Mouse (Mus musculus): ENCODE measurements at regions not wholly inside any gene's neighbourhood (a gene's known extent, or its start where the extent isn't known, plus 50 kb on each side); places are given as distances from the start of the nearest gene placed in this dataset.
"Not testable (repeated sequence)": the region's sequence is repeated elsewhere in the genome, so short reads cannot be mapped to it uniquely, and the experiment has no call there.

DNA sequence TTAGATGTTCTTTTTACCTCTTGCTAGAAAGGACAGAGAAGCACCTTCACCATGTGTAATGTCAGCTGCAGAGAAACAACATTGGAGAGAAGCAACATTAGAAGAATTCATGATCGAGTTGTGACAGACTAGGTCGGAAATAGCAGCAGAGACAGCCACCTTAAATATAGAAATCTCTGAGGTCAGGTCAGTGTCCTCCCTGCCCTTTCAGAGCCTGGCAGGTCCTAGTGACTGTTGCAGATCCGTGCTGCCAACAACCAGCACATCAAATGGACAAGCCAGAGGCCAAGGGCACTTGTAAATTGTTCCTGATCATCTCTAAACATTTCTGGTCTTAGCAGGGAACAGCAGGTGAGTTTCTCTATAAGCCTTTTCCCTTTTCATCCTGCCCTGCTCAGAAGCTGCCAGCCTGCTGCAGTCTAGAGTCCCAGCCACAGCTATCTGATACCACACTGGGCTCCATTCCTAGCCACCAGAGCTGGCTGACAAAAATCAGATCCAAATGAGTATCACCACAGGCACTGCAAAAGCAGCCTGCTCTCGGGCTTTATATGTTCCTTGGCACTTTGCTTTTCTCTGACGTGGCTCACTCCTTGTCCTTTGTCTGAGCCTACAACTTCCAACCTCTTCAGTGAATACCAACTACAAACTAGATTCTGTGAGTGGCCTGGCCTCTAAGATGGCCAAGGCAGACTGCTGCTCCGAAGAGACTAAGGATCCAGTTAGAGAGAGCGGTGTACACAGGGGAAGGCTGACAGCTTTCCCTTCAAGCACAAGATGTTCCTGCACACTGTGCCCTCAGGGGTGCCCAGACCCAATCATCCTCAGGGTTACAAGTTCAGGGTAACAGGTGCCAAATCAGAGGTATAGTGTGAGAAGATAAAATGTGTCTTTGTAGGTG is 102.8 kb upstream of the Pfn2 start:
- Histone ChIP-seq H3K9ac (ENCODE audit: low read depth, low read length) (no peak overlapping the region), H3K27me3 (ENCODE audit: control insufficient read depth, insufficient read depth, low read depth, low read length) (no peaks in the 10 kb centered on the region), H3K27ac (ENCODE audit: low read length) (peak overlapping the region; percentile 18), H3K36me3 (ENCODE audit: control insufficient read depth, insufficient read depth, low read length) (no peaks in the 10 kb centered on the region), H3K4me2 (ENCODE audit: low read length) (no peak overlapping the region), H3K9me3 (replicated peaks; ENCODE audit: control insufficient read depth, low read length, poor library complexity, severe bottlenecking) (no peaks in the 10 kb centered on the region), H3K4me1 (ENCODE audit: control insufficient read depth, insufficient read depth, low read length) (peaks cover 7% of the 10 kb centered on the region), H3K4me3 (ENCODE audit: low read depth, low read length) (no peak overlapping the region)
- 37% methylated on average over 7 of the region's 7 CpGs for WGBS
- peak; percentile 67 for ATAC-seq

DNA sequence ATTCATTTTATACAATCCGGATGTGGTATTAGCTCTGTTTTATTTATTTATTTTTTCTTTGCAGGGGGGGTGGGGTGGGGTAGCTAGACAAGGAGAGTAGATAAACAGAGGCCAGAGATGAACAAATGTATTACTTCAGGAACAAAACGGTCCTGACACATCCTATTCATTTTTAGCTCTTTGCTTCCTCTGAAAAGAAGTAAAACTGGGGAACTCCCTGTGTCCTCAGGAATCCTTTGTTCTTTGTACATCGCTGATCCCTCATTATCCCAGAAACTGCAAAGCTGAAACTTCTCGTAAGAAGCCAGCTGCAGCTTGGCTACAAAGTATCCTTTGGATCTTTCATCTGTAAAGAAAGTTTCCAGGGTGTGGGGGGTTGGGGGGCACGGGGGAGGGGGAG is 103.6 kb upstream of the Pfn2 start:
- H3K4me2 ChIP-seq (ENCODE audit: low read length) = no peak overlapping the region
- no peaks in the 10 kb centered on the region for H3K36me3 ChIP-seq (ENCODE audit: control insufficient read depth, insufficient read depth, low read length)
- H3K9ac ChIP-seq (ENCODE audit: low read depth, low read length) = no peak overlapping the region
- ATAC-seq = no peak
- peak overlapping the region; percentile 18 for H3K27ac ChIP-seq (ENCODE audit: low read length)
- peaks cover 7% of the 10 kb centered on the region for H3K4me1 ChIP-seq (ENCODE audit: control insufficient read depth, insufficient read depth, low read length)
- WGBS = 8% methylated on average over 5 of the region's 5 CpGs
- no peak overlapping the region for H3K4me3 ChIP-seq (ENCODE audit: low read depth, low read length)
- no peaks in the 10 kb centered on the region for H3K27me3 ChIP-seq (ENCODE audit: control insufficient read depth, insufficient read depth, low read depth, low read length)
- no peaks in the 10 kb centered on the region for H3K9me3 ChIP-seq (replicated peaks; ENCODE audit: control insufficient read depth, low read length, poor library complexity, severe bottlenecking)

DNA sequence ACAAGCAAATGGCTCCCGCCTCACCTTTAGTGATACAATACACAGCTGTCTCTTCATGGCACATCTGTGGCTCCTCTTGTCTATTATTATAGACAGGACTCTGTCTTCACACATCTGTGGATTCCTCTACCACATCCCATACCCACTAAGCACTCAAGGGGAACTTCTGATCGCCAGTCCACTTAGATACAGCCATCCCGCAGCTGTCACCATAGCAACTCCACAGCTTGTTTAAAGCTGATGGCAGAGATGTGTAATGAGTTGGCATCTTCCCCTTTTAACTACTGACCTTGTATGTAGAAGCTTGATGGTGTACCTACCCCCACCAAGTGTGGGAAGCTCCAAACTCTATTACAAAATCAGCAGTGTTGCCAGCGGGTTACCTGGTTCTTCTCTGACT is 109.5 kb upstream of the Pfn2 start:
- H3K27me3 ChIP-seq (ENCODE audit: control insufficient read depth, insufficient read depth, low read depth, low read length) = no peaks in the 10 kb centered on the region
- no peaks in the 10 kb centered on the region for H3K36me3 ChIP-seq (ENCODE audit: control insufficient read depth, insufficient read depth, low read length)
- H3K27ac ChIP-seq (ENCODE audit: low read length) = no peak overlapping the region
- peaks cover 3% of the 10 kb centered on the region; the same call in 1 of the 2 replicates for H3K9me3 ChIP-seq (replicated peaks; ENCODE audit: control insufficient read depth, low read length, poor library complexity, severe bottlenecking)
- whole genome bisulfite sequencing = 69% methylated on average over 4 of the region's 4 CpGs
- no peak overlapping the region for H3K4me3 ChIP-seq (ENCODE audit: low read depth, low read length)
- no peaks in the 10 kb centered on the region for H3K4me1 ChIP-seq (ENCODE audit: control insufficient read depth, insufficient read depth, low read length)
- no peak overlapping the region for H3K9ac ChIP-seq (ENCODE audit: low read depth, low read length)
- peak; percentile 76 for ATAC-seq
- no peak overlapping the region for H3K4me2 ChIP-seq (ENCODE audit: low read length)

DNA sequence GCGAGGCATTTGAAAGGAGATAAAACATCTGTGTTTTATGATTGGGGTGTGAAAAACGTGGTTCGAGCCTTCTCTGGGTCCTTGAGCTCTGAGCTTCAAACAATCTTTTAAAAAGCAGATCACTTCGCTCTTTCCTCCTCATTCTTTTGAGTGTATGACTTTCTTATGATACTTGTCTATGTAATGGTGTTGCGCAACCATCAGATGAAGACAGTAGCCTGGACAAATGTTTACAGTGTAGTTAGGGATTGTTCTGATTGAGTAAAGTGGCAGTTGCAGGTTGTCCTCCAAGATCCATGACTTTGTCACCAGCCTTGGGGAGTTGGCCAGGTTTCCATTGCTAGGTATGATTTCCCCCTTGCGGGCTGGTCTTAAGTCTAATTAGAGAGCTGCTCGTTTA is 116.1 kb upstream of the Pfn2 start:
- H3K9me3 ChIP-seq (replicated peaks; ENCODE audit: control insufficient read depth, low read length, poor library complexity, severe bottlenecking) = peaks cover 3% of the 10 kb centered on the region; the same call in 1 of the 2 replicates
- WGBS = 91% methylated on average over 7 of the region's 7 CpGs
- H3K36me3 ChIP-seq (ENCODE audit: control insufficient read depth, insufficient read depth, low read length) = no peaks in the 10 kb centered on the region
- H3K4me3 ChIP-seq (ENCODE audit: low read depth, low read length) = no peak overlapping the region
- H3K27me3 ChIP-seq (ENCODE audit: control insufficient read depth, insufficient read depth, low read depth, low read length) = no peaks in the 10 kb centered on the region
- H3K9ac ChIP-seq (ENCODE audit: low read depth, low read length) = no peak overlapping the region
- H3K4me1 ChIP-seq (ENCODE audit: control insufficient read depth, insufficient read depth, low read length) = no peaks in the 10 kb centered on the region
- no peak overlapping the region for H3K4me2 ChIP-seq (ENCODE audit: low read length)
- H3K27ac ChIP-seq (ENCODE audit: low read length) = no peak overlapping the region
- no peak for ATAC-seq

DNA sequence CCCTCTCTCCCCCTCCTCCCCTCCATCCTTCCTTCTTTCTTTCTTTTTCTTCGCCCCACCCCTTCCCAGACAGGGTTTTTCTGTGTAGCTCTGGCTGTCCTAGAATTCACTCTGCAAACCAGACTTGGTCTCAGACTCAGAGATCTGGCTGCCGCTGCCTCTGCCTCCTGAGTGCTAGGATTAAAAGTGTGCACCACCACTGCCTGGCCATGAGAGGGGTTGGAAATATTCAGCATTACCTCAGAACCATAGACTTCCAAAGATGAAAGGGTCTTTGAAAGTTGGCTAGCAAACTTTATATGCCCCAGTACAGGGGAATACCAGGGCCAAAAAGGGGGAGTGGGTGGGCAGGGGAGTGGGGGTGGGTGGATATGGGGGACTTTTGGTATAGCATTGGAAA is 122.7 kb upstream of the Pfn2 start:
- H3K9ac ChIP-seq (ENCODE audit: low read depth, low read length); H3K27ac ChIP-seq (ENCODE audit: low read length); H3K27me3 ChIP-seq (ENCODE audit: control insufficient read depth, insufficient read depth, low read depth, low read length); H3K4me2 ChIP-seq (ENCODE audit: low read length); ATAC-seq; H3K4me1 ChIP-seq (ENCODE audit: control insufficient read depth, insufficient read depth, low read length); H3K9me3 ChIP-seq (replicated peaks; ENCODE audit: control insufficient read depth, low read length, poor library complexity, severe bottlenecking); H3K4me3 ChIP-seq (ENCODE audit: low read depth, low read length); H3K36me3 ChIP-seq (ENCODE audit: control insufficient read depth, insufficient read depth, low read length): not testable (repeated sequence)
- 91% methylated on average over 2 of the region's 2 CpGs for WGBS

DNA sequence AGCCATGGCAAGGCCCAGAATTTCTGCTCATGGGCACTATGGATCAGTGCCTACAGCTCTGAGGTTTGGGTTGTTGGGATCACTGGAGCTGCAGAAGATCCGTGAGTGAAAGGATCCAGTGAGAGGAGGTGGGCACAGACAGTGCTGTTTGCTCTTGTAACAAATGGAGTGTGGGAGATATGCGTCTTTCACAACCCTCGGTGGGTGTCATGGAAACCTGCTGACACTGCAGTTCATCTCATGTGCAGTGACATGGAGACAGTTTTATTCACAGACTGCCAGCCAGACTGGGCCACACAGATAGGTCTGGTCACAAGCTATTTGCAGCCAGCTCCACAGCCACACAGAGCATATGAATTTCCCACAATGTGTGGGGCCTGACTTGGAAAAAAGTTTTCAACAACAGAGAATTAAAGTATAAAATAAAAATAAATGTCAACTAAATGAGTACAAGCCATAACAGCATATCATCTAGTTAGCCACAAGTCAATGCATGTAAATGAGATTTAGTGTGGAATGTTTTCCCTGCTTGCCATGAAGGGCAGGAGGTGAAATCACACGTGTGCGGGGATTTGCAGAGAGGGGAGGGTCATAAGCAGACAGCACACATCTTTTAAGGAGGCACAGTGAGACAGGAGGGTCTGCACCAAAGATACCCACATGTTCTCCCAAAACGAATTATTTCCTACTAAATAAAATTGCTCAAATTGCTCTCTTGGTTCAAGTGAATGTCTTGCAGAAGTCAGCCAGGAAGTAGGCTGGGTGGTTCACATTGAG is 124.8 kb upstream of the Pfn2 start:
- Histone ChIP-seq H3K36me3 (ENCODE audit: control insufficient read depth, insufficient read depth, low read length) (no peaks in the 10 kb centered on the region), H3K27ac (ENCODE audit: low read length) (no peak overlapping the region), H3K4me1 (ENCODE audit: control insufficient read depth, insufficient read depth, low read length) (no peaks in the 10 kb centered on the region), H3K9ac (ENCODE audit: low read depth, low read length) (no peak overlapping the region), H3K27me3 (ENCODE audit: control insufficient read depth, insufficient read depth, low read depth, low read length) (no peaks in the 10 kb centered on the region), H3K4me2 (ENCODE audit: low read length) (no peak overlapping the region), H3K4me3 (ENCODE audit: low read depth, low read length) (no peak overlapping the region), H3K9me3 (replicated peaks; ENCODE audit: control insufficient read depth, low read length, poor library complexity, severe bottlenecking) (no peaks in the 10 kb centered on the region)
- ATAC-seq = no peak
- WGBS = 29% methylated on average over 6 of the region's 6 CpGs

DNA sequence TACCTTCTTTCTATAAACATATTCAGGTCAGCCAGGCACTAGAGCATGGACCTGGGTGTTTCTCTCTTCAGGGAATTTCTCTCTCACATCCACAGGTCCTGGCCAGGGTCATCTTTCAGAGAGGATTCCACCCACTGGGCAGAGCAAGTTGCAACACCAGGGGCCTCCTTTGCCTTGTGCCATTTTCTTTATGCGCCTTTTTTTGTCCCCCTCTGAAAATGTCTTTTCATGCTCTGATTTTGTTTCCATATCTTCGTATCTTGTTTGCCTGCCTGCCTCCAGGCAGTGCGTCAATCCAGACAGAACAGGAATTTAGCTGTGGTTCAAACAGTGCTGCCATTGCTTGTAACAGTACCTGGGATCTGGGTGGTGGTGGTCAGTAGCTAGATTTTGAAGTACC is 125.7 kb upstream of the Pfn2 start:
- Histone ChIP-seq H3K4me2 (ENCODE audit: low read length) (no peak overlapping the region), H3K4me1 (ENCODE audit: control insufficient read depth, insufficient read depth, low read length) (no peaks in the 10 kb centered on the region), H3K36me3 (ENCODE audit: control insufficient read depth, insufficient read depth, low read length) (no peaks in the 10 kb centered on the region), H3K9ac (ENCODE audit: low read depth, low read length) (no peak overlapping the region), H3K9me3 (replicated peaks; ENCODE audit: control insufficient read depth, low read length, poor library complexity, severe bottlenecking) (no peaks in the 10 kb centered on the region), H3K27me3 (ENCODE audit: control insufficient read depth, insufficient read depth, low read depth, low read length) (no peaks in the 10 kb centered on the region), H3K27ac (ENCODE audit: low read length) (no peak overlapping the region), H3K4me3 (ENCODE audit: low read depth, low read length) (no peak overlapping the region)
- no peak for ATAC-seq
- WGBS = 74% methylated on average over 3 of the region's 3 CpGs

DNA sequence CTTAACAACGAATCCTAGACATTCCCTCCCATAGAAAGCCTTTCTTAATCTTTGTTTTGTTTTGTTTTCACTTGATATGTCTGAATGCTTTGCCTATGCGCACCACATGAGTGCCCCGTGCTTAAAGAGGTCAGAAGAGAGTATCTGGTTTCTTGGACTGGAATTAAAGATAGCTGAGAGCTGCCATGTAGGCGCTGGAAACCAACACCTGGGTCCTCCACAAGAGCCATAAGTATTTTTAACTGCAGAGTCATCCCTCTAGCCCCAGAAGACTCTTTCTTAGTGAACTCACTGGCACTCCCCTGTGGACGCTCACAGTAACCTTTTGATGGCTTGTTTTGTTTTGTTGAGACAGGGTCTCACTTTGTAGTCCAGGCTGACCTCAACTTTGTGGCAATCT is 127.5 kb upstream of the Pfn2 start:
- WGBS = 77% methylated on average over 5 of the region's 5 CpGs

DNA sequence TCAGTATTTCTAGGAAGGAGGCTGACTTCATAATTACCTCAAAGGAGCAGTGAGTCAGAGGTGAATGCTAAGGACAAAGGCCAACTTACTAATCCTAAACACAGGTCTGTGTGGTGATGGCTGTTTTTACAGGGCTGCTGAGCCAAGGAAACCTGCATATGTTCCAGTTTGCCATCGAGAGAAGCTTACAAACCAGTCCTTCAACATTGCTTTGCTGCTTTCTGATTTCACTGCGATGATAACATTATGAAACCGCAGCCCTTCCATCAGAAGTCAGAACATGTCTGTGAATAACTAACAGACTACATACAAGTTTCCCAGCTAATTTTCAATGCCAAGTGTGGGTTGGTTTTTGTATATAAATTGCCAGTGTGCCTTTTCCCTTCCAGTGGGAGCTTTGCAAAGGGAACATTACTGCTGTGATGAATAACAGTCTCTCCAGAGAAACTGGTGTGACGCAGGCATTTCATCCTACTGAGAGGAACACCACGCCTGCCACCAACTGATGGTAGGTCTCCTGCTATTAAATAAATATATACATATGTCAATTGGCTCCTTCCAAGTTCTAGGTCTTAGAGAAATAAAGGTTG is 128.9 kb upstream of the Pfn2 start:
- no peaks in the 10 kb centered on the region for H3K4me1 ChIP-seq (ENCODE audit: control insufficient read depth, insufficient read depth, low read length)
- no peaks in the 10 kb centered on the region for H3K27me3 ChIP-seq (ENCODE audit: control insufficient read depth, insufficient read depth, low read depth, low read length)
- no peak overlapping the region for H3K27ac ChIP-seq (ENCODE audit: low read length)
- no peak overlapping the region for H3K4me3 ChIP-seq (ENCODE audit: low read depth, low read length)
- no peak overlapping the region for H3K4me2 ChIP-seq (ENCODE audit: low read length)
- H3K9me3 ChIP-seq (replicated peaks; ENCODE audit: control insufficient read depth, low read length, poor library complexity, severe bottlenecking) = no peaks in the 10 kb centered on the region
- WGBS = 78% methylated on average over 5 of the region's 5 CpGs
- H3K36me3 ChIP-seq (ENCODE audit: control insufficient read depth, insufficient read depth, low read length) = no peaks in the 10 kb centered on the region
- no peak for ATAC-seq
- no peak overlapping the region for H3K9ac ChIP-seq (ENCODE audit: low read depth, low read length)

More for the DNA sequence above, 127.5 kb upstream of the Pfn2 start:
- H3K36me3 ChIP-seq (ENCODE audit: control insufficient read depth, insufficient read depth, low read length) = no peaks in the 10 kb centered on the region
- no peak overlapping the region for H3K4me3 ChIP-seq (ENCODE audit: low read depth, low read length)
- H3K27ac ChIP-seq (ENCODE audit: low read length) = no peak overlapping the region
- H3K27me3 ChIP-seq (ENCODE audit: control insufficient read depth, insufficient read depth, low read depth, low read length) = no peaks in the 10 kb centered on the region
- H3K4me1 ChIP-seq (ENCODE audit: control insufficient read depth, insufficient read depth, low read length) = no peaks in the 10 kb centered on the region
- H3K9me3 ChIP-seq (replicated peaks; ENCODE audit: control insufficient read depth, low read length, poor library complexity, severe bottlenecking) = no peaks in the 10 kb centered on the region
- no peak for ATAC-seq
- H3K4me2 ChIP-seq (ENCODE audit: low read length) = no peak overlapping the region
- no peak overlapping the region for H3K9ac ChIP-seq (ENCODE audit: low read depth, low read length)
